Mouse (Mus musculus): ENCODE data around the gene Hrh1. TPM values are rescaled to one million over a fixed set of nuclear protein-coding genes. Genes with fewer than 3 reads are reported as not detected.

Gene Hrh1
- polyA plus RNA-seq, 1 experiment from 2014 or later: not detected

- peaks cover 12% of the 10 kb centered on the region; the same call in 1 of the 2 replicates for H3K4me1 ChIP-seq (ENCODE audit: control insufficient read depth, insufficient read depth, low read length)
- 74% methylated on average over 10 of the region's 10 CpGs for WGBS (ENCODE audit: insufficient replicate concordance)
- H3K4me2 ChIP-seq: no peak overlapping the region
Measured at GRCm38 (mm10) chr6:114400387-114400786, 2.7 kb downstream of the Hrh1 start.

GRCm38 (mm10) chr6:114400841-114401240 lies 3.1 kb downstream of the Hrh1 start:
- Histone ChIP-seq H3K36me3 (ENCODE audit: control insufficient read depth, insufficient read depth, low read length) (no peaks in the 10 kb centered on the region), H3K4me3 (ENCODE audit: low read depth, low read length) (no peak overlapping the region), H3K27ac (ENCODE audit: low read depth, low read length) (no peak overlapping the region), H3K9me3 (replicated peaks; ENCODE audit: control insufficient read depth, low read length) (no peaks in the 10 kb centered on the region), H3K4me1 (ENCODE audit: control insufficient read depth, insufficient read depth, low read length) (peaks cover 12% of the 10 kb centered on the region; the same call in 1 of the 2 replicates), H3K27me3 (ENCODE audit: control insufficient read depth, insufficient read depth, low read length) (peaks cover 53% of the 10 kb centered on the region), H3K9ac (ENCODE audit: low read depth, low read length) (no peak overlapping the region), H3K4me2 (no peak overlapping the region)
- WGBS (ENCODE audit: insufficient replicate concordance): 83% methylated on average over 8 of the region's 8 CpGs
- ATAC-seq (replicated peaks; ENCODE audit: insufficient number of reproducible peaks, low FRiP score, low TSS enrichment): no peak

More at GRCm38 (mm10) chr6:114400387-114400786, 2.7 kb downstream of the Hrh1 start:
- H3K9me3 ChIP-seq (replicated peaks; ENCODE audit: control insufficient read depth, low read length): no peaks in the 10 kb centered on the region
- H3K36me3 ChIP-seq (ENCODE audit: control insufficient read depth, insufficient read depth, low read length): no peaks in the 10 kb centered on the region
- H3K4me3 ChIP-seq (ENCODE audit: low read depth, low read length): no peak overlapping the region
- H3K27ac ChIP-seq (ENCODE audit: low read depth, low read length): no peak overlapping the region
- H3K27me3 ChIP-seq (ENCODE audit: control insufficient read depth, insufficient read depth, low read length): peaks cover 53% of the 10 kb centered on the region
- no peak for ATAC-seq (replicated peaks; ENCODE audit: insufficient number of reproducible peaks, low FRiP score, low TSS enrichment)
- H3K9ac ChIP-seq (ENCODE audit: low read depth, low read length): no peak overlapping the region

- no peak overlapping the region for H3K27ac ChIP-seq (ENCODE audit: low read depth, low read length)
- no peak for ATAC-seq (replicated peaks; ENCODE audit: insufficient number of reproducible peaks, low FRiP score, low TSS enrichment)
- H3K4me3 ChIP-seq (ENCODE audit: low read depth, low read length): no peak overlapping the region
- no peaks in the 10 kb centered on the region for H3K36me3 ChIP-seq (ENCODE audit: control insufficient read depth, insufficient read depth, low read length)
- no peak overlapping the region for H3K4me2 ChIP-seq
- H3K4me1 ChIP-seq (ENCODE audit: control insufficient read depth, insufficient read depth, low read length): peaks cover 12% of the 10 kb centered on the region; the same call in 1 of the 2 replicates
- 80% methylated on average over 2 of the region's 2 CpGs for WGBS (ENCODE audit: insufficient replicate concordance)
- peaks cover 45% of the 10 kb centered on the region for H3K27me3 ChIP-seq (ENCODE audit: control insufficient read depth, insufficient read depth, low read length)
- no peak overlapping the region for H3K9ac ChIP-seq (ENCODE audit: low read depth, low read length)
- H3K9me3 ChIP-seq (replicated peaks; ENCODE audit: control insufficient read depth, low read length): no peaks in the 10 kb centered on the region
Measured at GRCm38 (mm10) chr6:114402161-114402560, 4.4 kb downstream of the Hrh1 start.

GRCm38 (mm10) chr6:114403632-114404031 lies 5.9 kb downstream of the Hrh1 start:
- H3K4me1 ChIP-seq (ENCODE audit: control insufficient read depth, insufficient read depth, low read length): peaks cover 8% of the 10 kb centered on the region; the same call in 1 of the 2 replicates
- no peaks in the 10 kb centered on the region for H3K36me3 ChIP-seq (ENCODE audit: control insufficient read depth, insufficient read depth, low read length)
- 24% methylated on average over 8 of the region's 8 CpGs for WGBS (ENCODE audit: insufficient replicate concordance)
- no peak overlapping the region for H3K4me3 ChIP-seq (ENCODE audit: low read depth, low read length)
- H3K4me2 ChIP-seq: no peak overlapping the region
- H3K27ac ChIP-seq (ENCODE audit: low read depth, low read length): no peak overlapping the region
- H3K27me3 ChIP-seq (ENCODE audit: control insufficient read depth, insufficient read depth, low read length): peaks cover 35% of the 10 kb centered on the region
- ATAC-seq (replicated peaks; ENCODE audit: insufficient number of reproducible peaks, low FRiP score, low TSS enrichment): no peak; the same call in 1 of the 2 replicates
- no peaks in the 10 kb centered on the region for H3K9me3 ChIP-seq (replicated peaks; ENCODE audit: control insufficient read depth, low read length)
- no peak overlapping the region for H3K9ac ChIP-seq (ENCODE audit: low read depth, low read length)

GRCm38 (mm10) chr6:114404128-114404527 lies 6.4 kb downstream of the Hrh1 start:
- WGBS (ENCODE audit: insufficient replicate concordance): 30% methylated on average over 5 of the region's 5 CpGs
- Histone ChIP-seq H3K9ac (ENCODE audit: low read depth, low read length) (no peak overlapping the region), H3K27ac (ENCODE audit: low read depth, low read length) (no peak overlapping the region), H3K27me3 (ENCODE audit: control insufficient read depth, insufficient read depth, low read length) (peaks cover 34% of the 10 kb centered on the region), H3K4me3 (ENCODE audit: low read depth, low read length) (no peak overlapping the region), H3K4me1 (ENCODE audit: control insufficient read depth, insufficient read depth, low read length) (peaks cover 8% of the 10 kb centered on the region; the same call in 1 of the 2 replicates), H3K36me3 (ENCODE audit: control insufficient read depth, insufficient read depth, low read length) (no peaks in the 10 kb centered on the region), H3K9me3 (replicated peaks; ENCODE audit: control insufficient read depth, low read length) (no peaks in the 10 kb centered on the region), H3K4me2 (no peak overlapping the region)
- ATAC-seq (replicated peaks; ENCODE audit: insufficient number of reproducible peaks, low FRiP score, low TSS enrichment): no peak

GRCm38 (mm10) chr6:114404774-114405468 lies 7.2 kb downstream of the Hrh1 start:
- peaks cover 27% of the 10 kb centered on the region for H3K27me3 ChIP-seq (ENCODE audit: control insufficient read depth, insufficient read depth, low read length)
- peaks cover 8% of the 10 kb centered on the region; the same call in 1 of the 2 replicates for H3K4me1 ChIP-seq (ENCODE audit: control insufficient read depth, insufficient read depth, low read length)
- H3K27ac ChIP-seq (ENCODE audit: low read depth, low read length): no peak overlapping the region
- no peak overlapping the region for H3K4me3 ChIP-seq (ENCODE audit: low read depth, low read length)
- H3K4me2 ChIP-seq: no peak overlapping the region
- ATAC-seq (replicated peaks; ENCODE audit: insufficient number of reproducible peaks, low FRiP score, low TSS enrichment): no peak
- H3K36me3 ChIP-seq (ENCODE audit: control insufficient read depth, insufficient read depth, low read length): no peaks in the 10 kb centered on the region
- no peak overlapping the region for H3K9ac ChIP-seq (ENCODE audit: low read depth, low read length)
- H3K9me3 ChIP-seq (replicated peaks; ENCODE audit: control insufficient read depth, low read length): no peaks in the 10 kb centered on the region
- WGBS (ENCODE audit: insufficient replicate concordance): 75% methylated on average over 7 of the region's 7 CpGs

- WGBS (ENCODE audit: insufficient replicate concordance): 48% methylated on average over 1 of the region's 1 CpGs
- ATAC-seq (replicated peaks; ENCODE audit: insufficient number of reproducible peaks, low FRiP score, low TSS enrichment): no peak
- Histone ChIP-seq H3K4me3 (ENCODE audit: low read depth, low read length) (no peak overlapping the region), H3K9me3 (replicated peaks; ENCODE audit: control insufficient read depth, low read length) (no peaks in the 10 kb centered on the region), H3K4me2 (no peak overlapping the region), H3K27ac (ENCODE audit: low read depth, low read length) (no peak overlapping the region), H3K36me3 (ENCODE audit: control insufficient read depth, insufficient read depth, low read length) (no peaks in the 10 kb centered on the region), H3K27me3 (ENCODE audit: control insufficient read depth, insufficient read depth, low read length) (peaks cover 12% of the 10 kb centered on the region), H3K9ac (ENCODE audit: low read depth, low read length) (no peak overlapping the region), H3K4me1 (ENCODE audit: control insufficient read depth, insufficient read depth, low read length) (peaks cover 8% of the 10 kb centered on the region; the same call in 1 of the 2 replicates)
Measured at GRCm38 (mm10) chr6:114406634-114407033, 8.9 kb downstream of the Hrh1 start.

GRCm38 (mm10) chr6:114407049-114407448 lies 9.3 kb downstream of the Hrh1 start:
- no peak for ATAC-seq (replicated peaks; ENCODE audit: insufficient number of reproducible peaks, low FRiP score, low TSS enrichment)
- H3K27ac ChIP-seq (ENCODE audit: low read depth, low read length): no peak overlapping the region
- no peaks in the 10 kb centered on the region for H3K36me3 ChIP-seq (ENCODE audit: control insufficient read depth, insufficient read depth, low read length)
- H3K4me1 ChIP-seq (ENCODE audit: control insufficient read depth, insufficient read depth, low read length): peaks cover 8% of the 10 kb centered on the region; the same call in 1 of the 2 replicates
- 84% methylated on average over 7 of the region's 7 CpGs for WGBS (ENCODE audit: insufficient replicate concordance)
- no peaks in the 10 kb centered on the region for H3K9me3 ChIP-seq (replicated peaks; ENCODE audit: control insufficient read depth, low read length)
- H3K4me3 ChIP-seq (ENCODE audit: low read depth, low read length): no peak overlapping the region
- H3K4me2 ChIP-seq: no peak overlapping the region
- peaks cover 10% of the 10 kb centered on the region; the same call in 1 of the 2 replicates for H3K27me3 ChIP-seq (ENCODE audit: control insufficient read depth, insufficient read depth, low read length)
- no peak overlapping the region for H3K9ac ChIP-seq (ENCODE audit: low read depth, low read length)

- 39% methylated on average over 17 of the region's 17 CpGs for WGBS (ENCODE audit: insufficient replicate concordance)
- H3K4me1 ChIP-seq (ENCODE audit: control insufficient read depth, insufficient read depth, low read length): peaks cover 8% of the 10 kb centered on the region; the same call in 1 of the 2 replicates
- peaks cover 10% of the 10 kb centered on the region; the same call in 1 of the 2 replicates for H3K27me3 ChIP-seq (ENCODE audit: control insufficient read depth, insufficient read depth, low read length)
- no peak overlapping the region for H3K9ac ChIP-seq (ENCODE audit: low read depth, low read length)
- H3K9me3 ChIP-seq (replicated peaks; ENCODE audit: control insufficient read depth, low read length): no peaks in the 10 kb centered on the region
- H3K4me2 ChIP-seq: no peak overlapping the region
- no peak overlapping the region for H3K27ac ChIP-seq (ENCODE audit: low read depth, low read length)
- H3K36me3 ChIP-seq (ENCODE audit: control insufficient read depth, insufficient read depth, low read length): no peaks in the 10 kb centered on the region
- H3K4me3 ChIP-seq (ENCODE audit: low read depth, low read length): no peak overlapping the region
- ATAC-seq (replicated peaks; ENCODE audit: insufficient number of reproducible peaks, low FRiP score, low TSS enrichment): no peak
Measured at GRCm38 (mm10) chr6:114408278-114408677, 10.5 kb downstream of the Hrh1 start.

All from heart, embryonic 11.5 days (tissue).